Mouse (Mus musculus) embryonic facial prominence, embryonic 12.5 days (tissue): Measurements from ENCODE around the gene Tnfsf9. TPM values are rescaled to one million over a fixed set of nuclear protein-coding genes. Genes with fewer than 3 reads are reported as not detected.

Experiments
- ATAC-seq: fragments of 200-750 bp; cut with Nextera tagmentation; 2 replicates; pipeline ENCODE4 v1.8.0; 2017; ENCODE audit not compliant: insufficient number of reproducible peaks, insufficient read depth, low FRiP score, low TSS enrichment
- H3K27ac ChIP-seq: fragments of 300-500 bp; sonication (generic); 2 replicates; pipeline ENCODE4 v1.5.1; 2016; ENCODE audit warnings: mild to moderate bottlenecking
- H3K27me3 ChIP-seq: fragments of 300-500 bp; sonication (generic); 2 replicates; pipeline ENCODE4 v1.6.1; 2016; ENCODE audit warnings: mild to moderate bottlenecking, moderate library complexity
- H3K36me3 ChIP-seq: fragments of 300-500 bp; sonication (generic); 2 replicates; pipeline ENCODE4 v1.6.1; 2016; ENCODE audit warnings: mild to moderate bottlenecking
- H3K4me1 ChIP-seq: fragments of 300-500 bp; sonication (generic); 2 replicates; pipeline ENCODE4 v1.6.1; 2016
- H3K4me2 ChIP-seq: fragments of 300-500 bp; sonication (generic); replicated peaks from 2 replicates; pipeline ENCODE4 v1.6.1; 2016; ENCODE audit warnings: mild to moderate bottlenecking, moderate library complexity
- H3K4me3 ChIP-seq: fragments of 300-500 bp; sonication (generic); 2 replicates; pipeline ENCODE4 v1.5.1; 2016; ENCODE audit warnings: mild to moderate bottlenecking
- H3K9ac ChIP-seq: fragments of 300-500 bp; sonication (generic); 2 replicates; pipeline ENCODE4 v1.6.1; 2016; ENCODE audit warnings: mild to moderate bottlenecking, moderate library complexity
- H3K9me3 ChIP-seq: fragments of 300-500 bp; sonication (generic); 2 replicates; pipeline ENCODE4 v1.6.1; 2016; ENCODE audit warnings: mild to moderate bottlenecking, moderate library complexity
- WGBS: fragments of 180-500 bp; shearing (Covaris S2); methylation state at CpG from one replicate; pipeline ENCODE4 v1.1.7; 2016; 5-methylcytosine and 5-hydroxymethylcytosine counted together
- polyA plus RNA-seq: library from polyadenylated mRNA; unstranded; fragments of >200 nt; fragmentation: Nextera tagmentation; extraction: Ambion mirVana; gene quantifications from 2 replicates; pipeline ENCODE4 v1.2.1, GENCODE M21; 2016

Gene Tnfsf9
- polyA plus RNA-seq, 1 experiment from 2014 or later = 9.6 TPM

DNA sequence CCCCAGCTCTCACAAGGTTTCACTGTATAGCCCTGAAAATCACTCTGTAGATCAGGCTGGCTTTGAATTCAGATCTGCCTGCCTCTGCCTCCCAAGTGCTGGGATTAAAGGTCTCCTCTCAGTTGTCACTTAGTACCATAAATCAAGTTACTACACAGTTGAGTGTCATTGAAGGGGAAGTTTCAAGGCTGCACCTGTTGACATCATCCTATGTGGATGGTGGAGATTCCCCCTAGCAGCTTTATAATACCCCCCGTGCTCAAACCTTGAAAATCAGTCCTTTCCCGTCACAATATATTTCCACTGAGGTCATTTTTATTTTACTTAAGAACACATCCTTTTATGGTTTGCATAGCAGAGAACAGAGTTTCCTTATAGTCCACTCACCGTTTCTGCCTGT, 38.6 kb downstream of the Tnfsf9 start:
- no peak for ATAC-seq
- H3K4me3 ChIP-seq = no peak overlapping the region
- no peak overlapping the region for H3K27ac ChIP-seq
- H3K4me2 ChIP-seq = no peak overlapping the region
- H3K9ac ChIP-seq = no peak overlapping the region
- no peaks in the 10 kb centered on the region for H3K4me1 ChIP-seq
- no peaks in the 10 kb centered on the region for H3K9me3 ChIP-seq
- WGBS = 82% methylated on average over 3 of the region's 3 CpGs
- H3K36me3 ChIP-seq = no peaks in the 10 kb centered on the region
- H3K27me3 ChIP-seq = peaks cover 22% of the 10 kb centered on the region

DNA sequence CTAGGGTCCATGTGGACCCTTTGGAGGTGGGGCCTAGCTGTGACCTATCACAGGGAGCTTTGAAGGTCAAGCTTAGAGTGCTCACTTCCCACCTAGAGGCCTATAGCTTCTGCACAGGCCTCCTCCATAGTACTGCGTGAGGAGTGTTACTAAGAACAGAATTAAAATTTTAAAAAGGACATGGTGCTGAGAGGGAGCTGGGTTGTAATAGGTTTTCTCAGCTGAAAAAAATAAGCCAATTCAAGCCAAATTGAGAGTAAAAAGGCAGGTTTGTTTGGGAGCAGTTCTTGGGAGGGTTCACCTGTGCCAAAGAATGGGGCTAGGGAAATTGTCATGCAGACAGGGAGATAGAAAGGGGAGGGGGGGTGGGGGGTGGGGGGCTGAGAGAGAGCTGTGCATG, 40.0 kb downstream of the Tnfsf9 start:
- 60% methylated on average over 1 of the region's 1 CpGs for whole genome bisulfite sequencing
- H3K4me2 ChIP-seq = no peak overlapping the region
- no peak overlapping the region for H3K9ac ChIP-seq
- no peaks in the 10 kb centered on the region for H3K36me3 ChIP-seq
- no peak overlapping the region for H3K27ac ChIP-seq
- H3K9me3 ChIP-seq = no peaks in the 10 kb centered on the region
- no peak overlapping the region for H3K4me3 ChIP-seq
- H3K4me1 ChIP-seq = peaks cover 7% of the 10 kb centered on the region; the same call in 1 of the 2 replicates
- peaks cover 36% of the 10 kb centered on the region for H3K27me3 ChIP-seq
- no peak for ATAC-seq

DNA sequence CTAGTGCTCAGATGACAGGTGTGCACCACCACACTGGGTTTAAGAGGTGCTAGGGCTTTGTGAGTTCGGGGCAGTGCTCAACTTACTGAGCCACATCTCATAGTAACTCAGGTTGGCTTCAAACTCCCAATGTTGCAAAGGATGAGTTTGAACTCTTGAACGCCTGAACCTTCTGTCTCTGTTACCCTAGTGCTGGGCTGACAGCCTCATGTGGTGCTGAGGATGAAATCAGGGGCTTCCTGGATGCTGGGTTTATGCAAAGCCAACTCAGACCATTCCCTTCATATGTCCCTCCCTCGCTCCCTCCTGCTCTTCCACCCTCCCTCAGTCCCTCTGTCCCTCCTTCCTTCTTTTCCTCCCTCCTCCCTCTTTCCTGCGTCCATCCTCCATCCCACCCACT, 43.2 kb downstream of the Tnfsf9 start:
- 64% methylated on average over 4 of the region's 4 CpGs for WGBS
- no peak overlapping the region for H3K9ac ChIP-seq
- no peak overlapping the region for H3K4me2 ChIP-seq
- no peak for ATAC-seq
- no peaks in the 10 kb centered on the region for H3K9me3 ChIP-seq
- H3K27ac ChIP-seq = no peak overlapping the region
- peaks cover 7% of the 10 kb centered on the region; the same call in 1 of the 2 replicates for H3K4me1 ChIP-seq
- no peak overlapping the region for H3K4me3 ChIP-seq
- peaks cover 50% of the 10 kb centered on the region for H3K27me3 ChIP-seq
- H3K36me3 ChIP-seq = no peaks in the 10 kb centered on the region

DNA sequence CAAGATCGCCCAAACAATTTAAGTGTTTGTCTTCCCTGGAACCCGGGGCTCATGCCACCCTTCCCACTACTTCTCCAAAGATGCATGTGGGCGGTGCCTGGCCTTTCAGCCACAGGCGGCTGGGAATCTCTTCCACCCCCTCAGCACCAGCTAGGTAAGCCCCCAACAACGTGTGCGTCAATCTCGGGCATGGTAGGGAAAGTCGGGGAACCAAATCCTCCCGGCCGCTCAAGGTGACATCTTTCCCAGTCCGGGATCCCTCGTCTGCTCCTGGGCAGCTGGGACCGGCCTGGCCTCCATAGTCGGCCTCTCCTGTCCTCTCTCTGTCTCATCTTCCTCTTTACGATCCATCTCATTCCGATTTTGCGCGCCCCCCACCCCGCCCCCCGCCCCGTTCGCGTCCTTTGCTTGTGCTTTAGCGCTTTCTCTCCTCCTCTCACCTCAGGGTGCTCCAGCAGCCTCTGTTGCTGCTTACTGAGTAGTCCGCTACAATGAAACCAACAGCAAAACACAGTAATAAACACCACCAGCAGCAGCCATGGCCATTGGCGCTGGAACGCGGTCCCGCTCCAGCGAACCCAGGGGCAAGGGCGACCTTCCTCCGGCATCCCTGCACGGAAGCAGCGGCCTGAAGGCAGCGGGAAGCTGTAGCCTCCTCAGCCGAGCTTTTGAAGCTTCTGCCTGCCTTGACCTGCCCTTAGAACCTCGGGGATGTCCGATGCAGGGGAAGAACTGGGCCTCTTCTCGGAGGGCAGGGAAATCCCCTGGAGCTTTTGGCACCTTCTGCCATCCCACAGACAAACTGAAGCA, 44.1 kb downstream of the Tnfsf9 start, which contains the start of gene Cd70:
TSS of gene Cd70 (minus strand) at position 784 of the 810 bp plus-strand sequence.
- H3K9ac ChIP-seq = peak within 1 kb of the TSS; percentile 39
- H3K27ac ChIP-seq = no peak within 1 kb of the TSS
- peak within 1 kb of the TSS; percentile 60 for H3K4me2 ChIP-seq
- peaks cover 7% of the 10 kb centered on the region; the same call in 1 of the 2 replicates for H3K4me1 ChIP-seq
- H3K27me3 ChIP-seq = peaks cover 50% of the 10 kb centered on the region
- ATAC-seq = no peak
- 3% methylated on average over 39 of the region's 39 CpGs for WGBS
- no peaks in the 10 kb centered on the region for H3K9me3 ChIP-seq
- peak within 1 kb of the TSS; percentile 34 for H3K4me3 ChIP-seq
- H3K36me3 ChIP-seq = no peaks in the 10 kb centered on the region

DNA sequence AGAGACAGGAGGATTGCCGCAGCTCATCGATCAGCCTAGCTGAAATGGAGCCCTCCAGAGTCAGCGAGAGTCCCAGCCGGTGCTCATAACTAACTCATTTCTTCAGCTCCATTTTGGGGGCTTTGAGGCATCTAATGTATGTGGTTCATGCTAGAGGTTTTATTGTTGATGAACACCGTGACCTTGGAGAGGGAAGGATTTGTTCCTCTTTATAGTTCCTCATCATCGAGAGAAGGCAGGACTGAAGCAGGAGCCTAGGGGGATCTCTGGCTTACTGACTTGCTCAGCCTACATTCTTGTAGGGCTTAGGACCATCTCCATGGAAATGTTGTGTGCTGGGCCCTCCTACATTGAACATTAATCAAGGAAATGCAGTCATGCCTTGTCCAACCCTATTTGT, 47.9 kb downstream of the Tnfsf9 start:
- H3K36me3 ChIP-seq = no peaks in the 10 kb centered on the region
- H3K27me3 ChIP-seq = peaks cover 35% of the 10 kb centered on the region
- 88% methylated on average over 6 of the region's 6 CpGs for WGBS
- no peak for ATAC-seq
- H3K9ac ChIP-seq = no peak overlapping the region
- no peak overlapping the region for H3K4me2 ChIP-seq
- H3K27ac ChIP-seq = no peak overlapping the region
- no peaks in the 10 kb centered on the region for H3K9me3 ChIP-seq
- peaks cover 7% of the 10 kb centered on the region; the same call in 1 of the 2 replicates for H3K4me1 ChIP-seq
- H3K4me3 ChIP-seq = no peak overlapping the region

DNA sequence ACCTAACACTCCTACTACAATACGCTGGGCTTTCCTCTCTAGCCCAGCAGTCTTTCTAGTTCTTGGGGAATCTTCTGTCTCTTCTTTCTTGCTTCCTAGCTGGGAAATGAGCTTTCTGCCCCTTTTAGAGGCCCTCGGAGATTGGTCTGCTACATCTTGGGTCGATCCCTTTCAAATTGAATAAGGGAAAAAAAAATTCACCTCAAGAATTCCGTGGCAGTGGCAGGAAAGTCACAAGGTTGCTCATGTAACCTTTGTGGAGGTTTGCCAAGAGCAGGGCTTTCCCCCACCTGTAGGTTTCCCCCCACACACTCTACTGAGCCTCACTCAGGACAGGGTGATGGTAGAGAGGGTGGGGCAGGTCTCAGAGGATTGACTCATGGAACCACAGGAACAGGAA, 48.7 kb downstream of the Tnfsf9 start:
- Histone ChIP-seq H3K9ac (no peak overlapping the region), H3K27me3 (peaks cover 27% of the 10 kb centered on the region), H3K9me3 (no peaks in the 10 kb centered on the region), H3K27ac (no peak overlapping the region), H3K4me3 (no peak overlapping the region), H3K4me2 (no peak overlapping the region), H3K4me1 (peaks cover 7% of the 10 kb centered on the region; the same call in 1 of the 2 replicates), H3K36me3 (no peaks in the 10 kb centered on the region)
- ATAC-seq = no peak
- 86% methylated on average over 4 of the region's 4 CpGs for WGBS

Other genes starting within 250 kb of the Tnfsf9 start
- not detected in 2 replicates for gene Acsbg2, start 230.9 kb upstream of the Tnfsf9 start, polyA plus RNA-seq
- 0.42 and 0.51 TPM in 2 replicates for gene 1700061G19Rik, start 229.8 kb upstream of the Tnfsf9 start, polyA plus RNA-seq
- 95.6 and 97.2 TPM in 2 replicates for gene Mllt1, start 169.9 kb upstream of the Tnfsf9 start, polyA plus RNA-seq
- not detected in 2 replicates for gene Acer1, start 123.2 kb upstream of the Tnfsf9 start, polyA plus RNA-seq
- gene Clpp, start 115.0 kb upstream of the Tnfsf9 start, polyA plus RNA-seq = 147 and 165 TPM in 2 replicates
- 38.5 and 41.4 TPM in 2 replicates for gene Alkbh7, start 108.0 kb upstream of the Tnfsf9 start, polyA plus RNA-seq
- not detected in 2 replicates for gene Pspn, start 105.3 kb upstream of the Tnfsf9 start, polyA plus RNA-seq
- gene Gtf2f1, start 94.0 kb upstream of the Tnfsf9 start, polyA plus RNA-seq = 62.0 and 63.4 TPM in 2 replicates
- gene Gm17949, start 93.9 kb upstream of the Tnfsf9 start, polyA plus RNA-seq = 0.32 and 0.70 TPM in 2 replicates
- 63.4 and 66.4 TPM in 2 replicates for gene Khsrp, start 73.8 kb upstream of the Tnfsf9 start, polyA plus RNA-seq
- 0.13 TPM in 1 of 2 replicates, not detected in the other for gene Slc25a41, start 63.7 kb upstream of the Tnfsf9 start, polyA plus RNA-seq
- gene Crb3, start 46.2 kb upstream of the Tnfsf9 start, polyA plus RNA-seq = 5.0 and 5.2 TPM in 2 replicates
- gene Slc25a23, start 45.5 kb upstream of the Tnfsf9 start, polyA plus RNA-seq = 10.1 TPM in 2 replicates
- gene Dennd1c, start 26.8 kb upstream of the Tnfsf9 start, polyA plus RNA-seq = 1.4 and 3.2 TPM in 2 replicates
- 31.9 and 35.5 TPM in 2 replicates for gene Tubb4a, start 17.5 kb upstream of the Tnfsf9 start, polyA plus RNA-seq
- 0.19 TPM in 1 of 2 replicates, not detected in the other for gene Cd70, start 44.5 kb downstream of the Tnfsf9 start, polyA plus RNA-seq
- 0.09 and 0.24 TPM in 2 replicates for gene Tnfsf14, start 88.9 kb downstream of the Tnfsf9 start, polyA plus RNA-seq
- 0.37 and 0.56 TPM in 2 replicates for gene C3, start 122.8 kb downstream of the Tnfsf9 start, polyA plus RNA-seq
- 28.8 and 31.9 TPM in 2 replicates for gene Gpr108, start 143.1 kb downstream of the Tnfsf9 start, polyA plus RNA-seq
- 33.8 and 35.6 TPM in 2 replicates for gene Trip10, start 144.1 kb downstream of the Tnfsf9 start, polyA plus RNA-seq
- 1.7 and 2.1 TPM in 2 replicates for gene Vav1, start 173.8 kb downstream of the Tnfsf9 start, polyA plus RNA-seq